Mouse (Mus musculus) stomach, embryonic 16.5 days (tissue): ENCODE measurements around the gene Gpr153. TPM values are rescaled to one million over a fixed set of nuclear protein-coding genes. Genes with fewer than 3 reads are reported as not detected.
"Not testable (repeated sequence)": the region's sequence is repeated elsewhere in the genome, so short reads cannot be mapped to it uniquely, and the experiment has no call there.

Source experiments
- ATAC-seq: fragments of 200-750 bp; cut with Nextera tagmentation; 2 replicates; pipeline ENCODE4 v1.8.0; 2017; ENCODE audit warnings: moderate number of reproducible peaks, moderate TSS enrichment; ENCODE audit not compliant: insufficient read depth, low FRiP score
- H3K27ac ChIP-seq: fragments of 300-500 bp; sonication (generic); 2 replicates; pipeline ENCODE4 v1.5.1; 2014; ENCODE audit warnings: low read length
- H3K27me3 ChIP-seq: fragments of 300-500 bp; sonication (generic); 2 replicates; pipeline ENCODE4 v1.6.1; 2014; ENCODE audit warnings: low read length, control low read depth, mixed read lengths; ENCODE audit not compliant: control insufficient read depth, insufficient read depth
- H3K36me3 ChIP-seq: fragments of 300-500 bp; sonication (generic); 2 replicates; pipeline ENCODE4 v1.6.1; 2014; ENCODE audit warnings: low read length; ENCODE audit not compliant: control insufficient read depth, insufficient read depth
- H3K4me1 ChIP-seq: fragments of 300-500 bp; sonication (generic); 2 replicates; pipeline ENCODE4 v1.6.1; 2014; ENCODE audit warnings: low read length, control low read depth, mixed read lengths; ENCODE audit not compliant: control insufficient read depth, insufficient read depth
- H3K4me2 ChIP-seq: fragments of 300-500 bp; sonication (generic); 2 replicates; pipeline ENCODE4 v1.6.1; 2014; ENCODE audit warnings: low read depth, low read length, mixed read lengths
- H3K4me3 ChIP-seq: fragments of 300-500 bp; sonication (generic); replicated peaks from 2 replicates; pipeline ENCODE4 v1.5.1; 2014; ENCODE audit warnings: mild to moderate bottlenecking, low read length
- H3K9ac ChIP-seq: fragments of 300-500 bp; sonication (generic); 2 replicates; pipeline ENCODE4 v1.6.1; 2014; ENCODE audit warnings: low read length
- H3K9me3 ChIP-seq: fragments of 300-500 bp; sonication (generic); replicated peaks from 2 replicates; pipeline ENCODE4 v1.6.1; 2016; ENCODE audit warnings: low read length, control low read depth; ENCODE audit not compliant: control insufficient read depth
- WGBS: fragments of 180-500 bp; shearing (Covaris S2); extraction: QIAGEN DNeasy Blood & Tissue Kit; methylation state at CpG from one replicate; pipeline ENCODE4 v1.1.7; 2014; 5-methylcytosine and 5-hydroxymethylcytosine counted together
- polyA plus RNA-seq: library from polyadenylated mRNA; unstranded; fragments of >200 nt; fragmentation: Nextera tagmentation; extraction: Ambion mirVana; gene quantifications from 2 replicates; pipeline ENCODE4 v1.2.1, GENCODE M21; 2015

The Gpr153 gene
- 6.0 and 6.1 TPM in 2 replicates for polyA plus RNA-seq

DNA sequence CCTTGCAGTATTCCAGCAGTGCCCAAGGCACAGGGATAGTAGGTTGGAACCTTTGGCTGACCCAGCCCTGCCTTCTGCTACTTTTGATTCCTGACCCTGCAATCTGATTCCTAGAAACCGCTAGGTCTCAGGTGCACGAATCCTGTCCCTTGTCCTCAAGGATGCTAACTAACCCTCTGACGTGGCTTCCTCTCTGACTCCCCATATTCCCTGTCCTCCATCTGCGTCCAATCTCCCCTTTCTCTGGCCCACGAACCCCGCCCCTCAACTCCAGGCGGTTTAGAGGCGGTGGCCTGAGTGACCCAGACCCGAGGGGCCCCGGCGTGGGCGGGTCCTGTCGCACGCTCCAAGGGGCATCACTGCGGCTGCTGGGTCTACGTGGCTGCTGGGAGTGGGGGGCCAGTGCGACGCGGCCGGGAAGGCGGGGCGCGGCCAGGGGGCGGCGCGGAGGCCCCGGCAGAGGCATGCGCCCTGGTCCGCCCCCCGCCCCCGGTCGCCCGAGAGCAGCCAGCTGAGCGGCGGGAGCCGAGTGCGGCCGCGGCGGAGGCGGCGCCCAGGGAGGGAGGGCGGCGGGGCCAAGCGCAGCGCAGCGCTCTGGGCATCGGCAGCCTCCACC lies at the start of gene Gpr153:
Gene Gpr153 (plus strand): TSS at position 612 of the 616 bp plus-strand sequence.
- H3K4me1 ChIP-seq: peaks cover 27% of the 10 kb centered on the region
- H3K27ac ChIP-seq: peak within 1 kb of the TSS; percentile 92
- peak within 1 kb of the TSS; percentile 83 for H3K9ac ChIP-seq
- no peaks in the 10 kb centered on the region for H3K36me3 ChIP-seq
- WGBS: under 1% methylated on average over 45 of the region's 48 CpGs
- peaks cover 9% of the 10 kb centered on the region; the same call in 1 of the 2 replicates for H3K27me3 ChIP-seq
- peak within 1 kb of the TSS; percentile 92 for H3K4me2 ChIP-seq
- H3K4me3 ChIP-seq: peak within 1 kb of the TSS; percentile 66
- ATAC-seq: peak; percentile 79
- no peaks in the 10 kb centered on the region for H3K9me3 ChIP-seq

DNA sequence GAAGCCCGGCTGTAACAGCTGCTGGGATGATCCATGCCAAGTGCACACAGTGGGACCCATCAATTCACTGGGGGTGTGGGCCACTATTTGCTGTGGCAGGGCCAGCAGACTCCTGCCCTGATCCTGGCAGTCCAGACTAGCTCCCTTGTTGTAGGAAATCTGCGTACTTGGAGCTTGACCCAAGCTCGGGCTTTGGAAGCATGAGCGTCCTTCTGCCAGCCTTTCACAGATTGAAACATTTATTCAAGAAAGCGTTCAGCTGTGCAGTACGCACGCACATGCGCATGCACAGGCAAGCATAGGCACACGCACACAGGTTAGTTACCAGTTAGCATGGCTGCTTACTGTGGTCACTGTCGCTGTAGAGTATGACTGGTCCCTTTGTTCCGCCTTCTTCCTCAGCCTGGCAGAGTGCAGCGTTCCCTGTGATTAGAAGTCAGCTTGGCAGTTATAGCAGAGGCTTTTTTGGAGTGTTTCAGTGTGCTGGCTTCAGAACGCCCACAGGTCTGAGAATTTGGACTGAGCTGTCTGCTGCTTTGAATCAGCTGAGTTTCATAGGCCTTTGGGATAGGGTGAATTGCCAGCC lies 47.0 kb upstream of the Gpr153 start:
- Histone ChIP-seq H3K27me3 (no peaks in the 10 kb centered on the region), H3K4me3 (no peak overlapping the region), H3K4me1 (peaks cover 3% of the 10 kb centered on the region; the same call in 1 of the 2 replicates), H3K9me3 (no peaks in the 10 kb centered on the region), H3K4me2 (no peak overlapping the region), H3K9ac (no peak overlapping the region), H3K27ac (no peak overlapping the region), H3K36me3 (no peaks in the 10 kb centered on the region)
- 83% methylated on average over 13 of the region's 13 CpGs for WGBS
- no peak for ATAC-seq

DNA sequence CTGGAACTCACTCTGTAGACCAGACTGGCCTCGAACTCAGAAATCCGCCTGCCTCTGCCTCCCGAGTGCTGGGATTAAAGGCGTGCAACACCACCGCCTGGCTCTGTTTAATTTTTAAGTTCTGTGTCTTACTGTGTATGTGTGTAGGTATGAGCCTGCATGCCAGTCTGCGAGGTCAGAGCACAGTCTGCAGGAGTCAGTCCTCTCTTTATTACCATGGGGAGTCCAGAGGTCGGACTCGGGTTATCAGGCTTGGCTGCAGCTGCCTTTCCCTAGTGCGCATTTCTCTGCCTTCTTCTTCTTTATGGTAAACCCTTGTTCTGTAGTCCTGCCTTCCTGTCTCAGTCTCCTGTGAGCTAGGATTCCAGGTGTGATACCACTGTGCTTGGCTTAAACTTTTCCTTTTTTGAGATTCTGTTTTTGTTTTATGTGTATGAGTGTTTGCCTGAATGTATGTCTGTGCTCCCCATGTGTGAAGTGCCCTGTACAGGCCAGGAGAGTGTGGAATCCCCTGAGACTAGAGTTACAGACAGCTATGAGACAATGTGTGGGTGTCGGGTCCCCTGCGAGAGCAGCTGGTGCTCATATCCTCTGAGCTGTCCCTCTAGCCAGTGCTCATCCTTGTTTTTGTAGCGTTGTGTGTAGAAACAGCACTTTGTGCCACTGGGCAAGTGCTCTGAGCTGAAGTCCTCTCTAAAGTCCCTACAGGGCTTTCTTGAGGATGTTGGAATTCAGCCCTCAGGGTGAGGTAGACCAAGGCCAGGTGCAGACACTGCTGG lies 46.1 kb upstream of the Gpr153 start:
- Histone ChIP-seq H3K9ac (no peak overlapping the region), H3K4me3 (no peak overlapping the region), H3K27me3 (no peaks in the 10 kb centered on the region), H3K36me3 (no peaks in the 10 kb centered on the region), H3K9me3 (no peaks in the 10 kb centered on the region), H3K27ac (no peak overlapping the region), H3K4me2 (no peak overlapping the region), H3K4me1 (no peaks in the 10 kb centered on the region)
- 80% methylated on average over 12 of the region's 12 CpGs for WGBS
- 0 out of 2 replicates have a peak, but pooled peaks have one; percentile 19 for ATAC-seq

DNA sequence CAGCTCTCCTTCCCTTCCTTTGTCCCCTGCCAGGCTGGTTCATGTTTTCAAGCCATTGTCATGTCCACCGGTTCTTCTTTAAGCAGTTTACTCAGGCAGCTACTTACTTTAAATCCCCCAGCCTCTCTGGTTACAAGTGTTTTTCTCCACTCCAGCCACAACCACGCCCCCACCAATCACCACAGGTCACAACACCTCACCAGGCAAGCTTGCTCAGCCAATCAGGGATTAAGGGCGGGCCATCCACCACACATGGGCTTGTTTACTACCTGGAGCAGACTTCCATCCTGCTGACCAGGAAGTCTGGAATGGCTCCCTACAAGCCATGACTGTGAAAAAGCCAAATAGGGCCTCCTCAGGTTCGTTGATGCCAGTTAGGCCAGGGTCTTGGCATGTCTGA lies 43.7 kb upstream of the Gpr153 start:
- H3K36me3 ChIP-seq, H3K9me3 ChIP-seq, H3K4me2 ChIP-seq, H3K27me3 ChIP-seq, H3K4me1 ChIP-seq, H3K4me3 ChIP-seq, ATAC-seq, H3K27ac ChIP-seq, H3K9ac ChIP-seq: not testable (repeated sequence)
- WGBS: 37% methylated on average over 4 of the region's 4 CpGs

DNA sequence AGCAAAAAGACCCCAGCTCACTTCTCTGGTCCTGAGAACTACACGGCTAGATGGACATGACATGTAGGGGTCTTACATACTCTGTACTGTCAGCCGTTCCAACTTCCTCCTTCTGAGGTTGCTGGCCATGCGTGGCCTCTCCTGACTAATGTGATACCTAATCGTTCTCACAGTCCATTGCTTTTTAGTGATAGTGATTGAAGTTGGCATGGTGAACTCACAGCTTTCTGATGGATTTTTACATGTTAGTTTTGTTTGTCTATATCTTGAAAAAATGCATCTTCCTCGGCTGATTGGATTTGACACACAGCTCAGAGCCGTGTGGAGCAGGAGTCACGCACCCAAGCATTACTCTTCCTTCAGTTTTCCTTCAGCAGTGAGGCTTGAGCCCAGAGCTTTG lies 42.7 kb upstream of the Gpr153 start:
- H3K4me2 ChIP-seq: no peak overlapping the region
- no peak overlapping the region for H3K4me3 ChIP-seq
- H3K4me1 ChIP-seq: no peaks in the 10 kb centered on the region
- no peak overlapping the region for H3K27ac ChIP-seq
- no peaks in the 10 kb centered on the region for H3K27me3 ChIP-seq
- H3K36me3 ChIP-seq: no peaks in the 10 kb centered on the region
- H3K9ac ChIP-seq: no peak overlapping the region
- no peaks in the 10 kb centered on the region for H3K9me3 ChIP-seq
- WGBS: 80% methylated on average over 7 of the region's 7 CpGs
- ATAC-seq: no peak

DNA sequence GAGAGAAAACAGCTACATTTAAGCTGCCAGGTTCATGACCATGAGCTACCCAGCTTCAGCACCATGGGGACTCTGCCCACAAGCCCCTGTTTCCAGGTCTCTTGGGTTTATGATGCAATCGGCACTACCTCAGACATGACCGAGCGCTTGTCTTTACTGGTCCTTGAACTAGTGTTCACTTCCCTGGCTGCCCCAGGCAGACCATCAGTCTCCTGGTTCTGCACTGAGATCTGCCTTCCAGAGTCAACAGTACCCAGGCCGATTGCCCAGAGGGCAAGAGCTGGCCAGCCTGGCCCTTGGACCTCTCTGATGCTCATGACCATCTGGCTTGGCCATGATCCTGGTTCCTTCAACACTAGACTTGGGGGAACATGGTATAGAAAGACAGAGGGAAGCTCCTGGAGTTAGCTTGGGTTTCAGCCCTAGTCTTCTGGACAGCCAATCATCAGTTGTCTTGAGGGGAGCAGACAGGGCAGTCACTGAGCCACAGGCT lies 41.6 kb upstream of the Gpr153 start:
- no peaks in the 10 kb centered on the region for H3K4me1 ChIP-seq
- no peaks in the 10 kb centered on the region for H3K27me3 ChIP-seq
- no peaks in the 10 kb centered on the region for H3K36me3 ChIP-seq
- H3K4me3 ChIP-seq: no peak overlapping the region
- no peak overlapping the region for H3K9ac ChIP-seq
- no peak overlapping the region for H3K27ac ChIP-seq
- H3K4me2 ChIP-seq: no peak overlapping the region
- no peak for ATAC-seq
- H3K9me3 ChIP-seq: no peaks in the 10 kb centered on the region
- WGBS: 95% methylated on average over 4 of the region's 4 CpGs

DNA sequence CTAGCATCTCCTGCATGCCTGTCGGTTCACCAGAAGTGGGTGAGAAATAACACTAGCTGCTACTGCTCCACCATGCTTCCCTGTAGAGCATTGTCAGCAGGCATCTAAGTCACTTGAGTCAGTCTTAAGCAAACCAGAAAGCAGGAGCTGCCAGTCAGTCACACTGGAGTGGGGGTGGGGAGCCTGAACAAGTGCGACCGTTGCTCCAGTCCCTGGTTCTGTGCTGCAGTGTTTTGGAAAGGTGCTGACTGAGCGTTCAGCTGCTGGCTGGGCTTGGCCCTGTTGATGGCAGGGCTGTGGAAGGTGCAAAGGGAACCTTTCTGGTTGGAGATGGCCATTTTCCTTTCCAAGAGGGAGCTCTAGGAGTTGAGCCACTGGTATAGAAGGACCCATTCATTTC lies 34.1 kb upstream of the Gpr153 start:
- Histone ChIP-seq H3K9ac (no peak overlapping the region), H3K4me2 (no peak overlapping the region), H3K27me3 (no peaks in the 10 kb centered on the region), H3K27ac (no peak overlapping the region), H3K36me3 (no peaks in the 10 kb centered on the region), H3K4me1 (no peaks in the 10 kb centered on the region), H3K4me3 (no peak overlapping the region), H3K9me3 (no peaks in the 10 kb centered on the region)
- WGBS: 73% methylated on average over 4 of the region's 4 CpGs
- no peak for ATAC-seq

DNA sequence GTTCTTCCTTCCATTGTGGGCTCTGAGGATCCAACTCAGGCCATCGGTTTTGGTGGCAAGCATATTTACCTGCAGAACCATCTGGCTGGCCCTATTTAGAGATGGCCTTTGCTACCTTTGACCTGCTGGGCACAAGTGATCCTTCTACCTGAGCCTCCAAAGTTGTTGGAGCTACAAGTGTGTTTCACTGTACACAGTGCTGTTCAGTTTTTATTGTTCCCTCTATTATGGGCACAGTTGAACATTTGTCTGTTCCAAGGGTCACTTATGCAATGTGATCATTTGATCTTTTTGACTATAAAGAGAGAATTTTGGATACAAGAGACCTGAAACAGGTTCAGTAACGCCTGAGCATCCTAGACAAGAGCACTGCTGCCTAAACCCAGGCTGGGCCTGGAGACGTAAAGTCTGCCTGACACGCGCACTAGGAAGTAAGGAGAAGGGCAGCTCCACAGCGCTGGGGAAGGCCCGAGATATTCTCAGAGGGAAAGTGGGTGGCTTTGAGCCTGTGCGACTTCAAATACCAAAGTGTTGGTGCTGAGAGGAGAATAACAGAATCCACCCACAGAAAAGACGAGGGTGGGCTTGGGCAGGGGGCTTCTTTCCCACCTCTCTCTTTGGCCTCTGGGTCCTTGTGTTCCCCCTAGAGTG lies 30.7 kb upstream of the Gpr153 start:
- Histone ChIP-seq H3K27ac (no peak overlapping the region), H3K9ac (no peak overlapping the region)
- WGBS: 85% methylated on average over 9 of the region's 9 CpGs

DNA sequence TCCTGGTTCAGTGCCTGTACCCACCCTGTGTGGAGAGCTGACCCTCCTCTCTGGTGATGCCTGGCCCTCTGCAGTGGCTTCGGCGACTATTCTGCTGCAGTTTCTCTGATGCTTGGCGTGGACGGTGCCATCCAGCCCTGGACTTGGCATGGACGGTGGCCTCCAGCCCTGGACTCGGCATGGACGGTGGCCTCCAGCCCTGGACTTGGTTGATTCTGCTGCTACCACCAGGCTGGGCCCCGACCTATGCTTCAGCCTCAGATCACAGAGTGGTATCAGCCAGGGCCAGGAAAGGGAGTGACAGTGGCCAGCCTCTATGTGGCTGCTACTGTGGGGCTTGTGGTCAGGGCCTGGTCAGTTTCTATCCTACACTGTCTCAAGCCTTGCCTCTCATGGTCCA lies 30.1 kb upstream of the Gpr153 start:
- no peaks in the 10 kb centered on the region for H3K4me1 ChIP-seq
- WGBS: 91% methylated on average over 8 of the region's 8 CpGs
- H3K4me2 ChIP-seq: no peak overlapping the region
- H3K9me3 ChIP-seq: no peaks in the 10 kb centered on the region
- no peak overlapping the region for H3K27ac ChIP-seq
- H3K9ac ChIP-seq: no peak overlapping the region
- no peaks in the 10 kb centered on the region for H3K27me3 ChIP-seq
- no peaks in the 10 kb centered on the region for H3K36me3 ChIP-seq
- no peak overlapping the region for H3K4me3 ChIP-seq
- no peak for ATAC-seq

More for the DNA sequence above, 30.7 kb upstream of the Gpr153 start:
- Histone ChIP-seq H3K4me2 (no peak overlapping the region), H3K36me3 (no peaks in the 10 kb centered on the region), H3K9me3 (no peaks in the 10 kb centered on the region), H3K27me3 (no peaks in the 10 kb centered on the region), H3K4me1 (no peaks in the 10 kb centered on the region), H3K4me3 (no peak overlapping the region)
- no peak for ATAC-seq
